Mouse (Mus musculus) myocyte (in vitro differentiated cells): ENCODE measurements around the gene Gm45618.

Experiments used
- CEBPB ChIP-seq: IDR thresholded peaks from 2 replicates; pipeline ENCODE4 v1.6.1; 2011; ENCODE audit warnings: mild to moderate bottlenecking, moderate library complexity; ENCODE audit not compliant: poor library complexity, insufficient read depth, severe bottlenecking
- E2F4 ChIP-seq: IDR thresholded peaks from one replicate; pipeline ENCODE4 v1.6.1; 2011; ENCODE audit warnings: mild to moderate bottlenecking, control low read depth, moderate library complexity; ENCODE audit not compliant: insufficient read depth
- MAX ChIP-seq: IDR thresholded peaks from one replicate; pipeline ENCODE4 v1.6.1; 2011; ENCODE audit warnings: low read depth, mild to moderate bottlenecking, control low read depth
- MYOD1 ChIP-seq, 3 experiments: IDR thresholded peaks; one replicate each; pipeline ENCODE4 v1.6.1; 2011; ENCODE audit warnings: control low read depth in 2 of 3, low read depth in 2 of 3, mild to moderate bottlenecking in 2 of 3, moderate library complexity in 1 of 3; ENCODE audit not compliant: insufficient read length in 2 of 3, control insufficient read depth in 1 of 3
- MYOG ChIP-seq, 3 experiments: IDR thresholded peaks; one replicate each; pipeline ENCODE4 v1.6.1; 2011; ENCODE audit warnings: control low read depth in 2 of 3, low read depth in 2 of 3, mild to moderate bottlenecking in 2 of 3; ENCODE audit not compliant: insufficient read length in 2 of 3, control insufficient read depth in 1 of 3, insufficient read depth in 1 of 3
- POLR2A ChIP-seq: IDR thresholded peaks from one replicate; pipeline ENCODE4 v1.6.1; 2011; ENCODE audit warnings: low read depth, mild to moderate bottlenecking, control low read depth, moderate library complexity; ENCODE audit not compliant: insufficient read length
- POLR2AphosphoS2 ChIP-seq: IDR thresholded peaks from one replicate; pipeline ENCODE4 v1.6.1; 2011; ENCODE audit warnings: low read depth, control low read depth; ENCODE audit not compliant: insufficient read length
- SRF ChIP-seq: IDR thresholded peaks from one replicate; pipeline ENCODE4 v1.6.1; 2011; ENCODE audit warnings: low read depth; ENCODE audit not compliant: control insufficient read depth, insufficient read length
- TCF12 ChIP-seq: IDR thresholded peaks from one replicate; pipeline ENCODE4 v1.6.1; 2011; ENCODE audit warnings: mild to moderate bottlenecking, control low read depth; ENCODE audit not compliant: poor library complexity, insufficient read depth, severe bottlenecking
- USF1 ChIP-seq: IDR thresholded peaks from one replicate; pipeline ENCODE4 v1.6.1; 2011; ENCODE audit warnings: low read depth, mild to moderate bottlenecking, control low read depth, moderate library complexity

DNA sequence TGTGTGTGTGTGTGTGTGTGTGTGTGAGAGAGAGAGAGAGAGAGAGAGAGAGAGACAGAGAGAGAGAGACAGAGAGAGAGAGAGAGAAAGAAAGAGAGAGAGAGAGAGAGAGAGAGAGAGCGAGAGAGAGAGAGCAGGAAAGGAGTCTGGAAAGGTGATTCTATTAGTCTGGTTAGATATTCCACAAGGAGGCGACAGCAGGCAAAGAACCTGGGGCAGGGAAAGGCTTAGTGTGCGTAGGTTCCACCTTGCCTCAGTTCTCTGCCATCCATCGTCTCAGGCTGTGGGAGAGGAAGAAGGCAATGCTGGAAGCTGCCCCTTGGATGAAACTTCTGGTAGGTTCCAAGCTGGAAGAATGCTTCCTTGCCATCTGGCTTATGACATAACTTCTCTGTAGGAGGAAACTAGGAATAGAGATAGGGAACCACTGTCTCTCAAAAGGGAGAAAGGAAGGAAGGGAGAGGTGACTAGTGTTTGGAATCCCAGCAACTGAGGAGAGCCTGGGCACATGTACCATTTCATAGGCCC lies 24.9 kb upstream of the Gm45618 start:
- TF ChIP-seq E2F4 (no peak), POLR2A (no peak), CEBPB (no peak), TCF12 (no peak), SRF (no peak), MAX (no peak), POLR2AphosphoS2 (no peak), USF1 (no peak), MYOG (IDR thresholded peaks at IDR 0.05; ENCODE audit: control insufficient read depth in 1 of 3, insufficient read depth in 1 of 3, insufficient read length in 2 of 3, low read depth in 2 of 3) (no peak), MYOD1 (IDR thresholded peaks at IDR 0.05; ENCODE audit: control insufficient read depth in 1 of 3, insufficient read length in 2 of 3, low read depth in 2 of 3) (no peak)
